Mouse (Mus musculus) ZHBTc4 (cell line): ENCODE measurements around the gene Olfml2a.
A peak's percentile ranks its signal among the peaks of the same experiment; 100 is the strongest.

ENCODE experiments used
- DNase-seq: peaks from one replicate; pipeline ENCODE4 v3.0.0-alpha.2; 2011; ENCODE audit warnings: low read depth, low spot score

Gene Olfml2a

GRCm38 (mm10) chr2:38938007-38938406, 6.2 kb downstream of the Olfml2a start:
- no peak for DNase-seq

- peak; percentile 54 for DNase-seq
Measured at GRCm38 (mm10) chr2:38939047-38939446, 7.3 kb downstream of the Olfml2a start.

GRCm38 (mm10) chr2:38941426-38941825, 9.6 kb downstream of the Olfml2a start:
- no peak for DNase-seq

GRCm38 (mm10) chr2:38941898-38942297, 10.1 kb downstream of the Olfml2a start:
- no peak for DNase-seq

GRCm38 (mm10) chr2:38943161-38943560, 11.4 kb downstream of the Olfml2a start:
- no peak for DNase-seq

GRCm38 (mm10) chr2:38943977-38944376, 12.2 kb downstream of the Olfml2a start:
- peak; percentile 60 for DNase-seq

GRCm38 (mm10) chr2:38944460-38945161, 12.8 kb downstream of the Olfml2a start:
- DNase-seq: peak; percentile 12

GRCm38 (mm10) chr2:38947566-38947965, 15.8 kb downstream of the Olfml2a start:
- DNase-seq: no peak

GRCm38 (mm10) chr2:38950281-38950719, 18.5 kb downstream of the Olfml2a start:
- DNase-seq: no peak

- DNase-seq: no peak
Measured at GRCm38 (mm10) chr2:38953152-38953883, 21.5 kb downstream of the Olfml2a start.

GRCm38 (mm10) chr2:38956062-38956461, 24.3 kb downstream of the Olfml2a start:
- DNase-seq: no peak

GRCm38 (mm10) chr2:38957671-38958223, 26.0 kb downstream of the Olfml2a start:
- no peak for DNase-seq

GRCm38 (mm10) chr2:38964198-38964597, 32.4 kb downstream of the Olfml2a start:
- peak; percentile 29 for DNase-seq

GRCm38 (mm10) chr2:38969650-38970049, 37.9 kb downstream of the Olfml2a start:
- DNase-seq: no peak

- no peak for DNase-seq
Measured at GRCm38 (mm10) chr2:38970057-38970456, 38.3 kb downstream of the Olfml2a start.

- peak; percentile 48 for DNase-seq
Measured at GRCm38 (mm10) chr2:38973223-38973622, 41.4 kb downstream of the Olfml2a start.

- DNase-seq: no peak
Measured at GRCm38 (mm10) chr2:38973701-38974100, 41.9 kb downstream of the Olfml2a start.

- no peak for DNase-seq
Measured at GRCm38 (mm10) chr2:38974171-38974570, 42.4 kb downstream of the Olfml2a start.

GRCm38 (mm10) chr2:38975181-38975580, 43.4 kb downstream of the Olfml2a start:
- DNase-seq: peak; percentile 34

GRCm38 (mm10) chr2:38975941-38976805, 44.4 kb downstream of the Olfml2a start:
- DNase-seq: peak; percentile 41

- no peak for DNase-seq
Measured at GRCm38 (mm10) chr2:38977837-38978236, 46.1 kb downstream of the Olfml2a start.

- peak; percentile 63 for DNase-seq
Measured at GRCm38 (mm10) chr2:38983456-38983855, 51.7 kb downstream of the Olfml2a start.
